Mouse (Mus musculus): ENCODE measurements at regions not wholly inside any gene's neighbourhood (a gene's known extent, or its start where the extent isn't known, plus 50 kb on each side); places are given as distances from the start of the nearest gene placed in this dataset.

DNA sequence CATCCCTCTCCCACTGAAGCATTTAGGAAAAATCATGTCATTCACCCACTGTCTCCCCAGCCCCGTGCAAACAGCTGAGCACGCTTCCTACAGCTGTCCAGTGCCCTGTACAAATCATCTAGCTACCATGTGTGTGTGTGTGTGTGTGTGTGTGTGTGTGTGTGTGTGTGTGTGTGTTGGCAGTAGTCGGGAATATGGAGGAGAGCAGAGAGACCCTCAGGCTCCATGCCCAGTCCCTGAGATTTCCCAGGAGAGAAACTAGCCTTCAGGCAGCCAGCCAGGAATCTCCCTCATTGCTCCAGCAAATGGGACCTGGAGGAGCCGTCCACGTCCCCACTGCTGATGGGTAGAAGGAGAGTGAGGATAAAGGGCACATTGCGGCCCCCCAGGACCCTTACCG lies 117.4 kb upstream of the 4930535I16Rik start:
- TF ChIP-seq TAL1 (IDR thresholded peaks at IDR 0.05; ENCODE audit: low read length), result no peak
- TF ChIP-seq RCOR1 (IDR thresholded peaks at IDR 0.05; ENCODE audit: low read depth, low read length), result no peak
- no peak for TF ChIP-seq MAX (IDR thresholded peaks at IDR 0.05; ENCODE audit: low read length)
- TF ChIP-seq EP300 (IDR thresholded peaks at IDR 0.05; ENCODE audit: low read depth in 1 of 2, low read length in 2 of 2), result no peak
- TF ChIP-seq GATA1 (IDR thresholded peaks at IDR 0.05; ENCODE audit: low read depth, low read length), result no peak
- TF ChIP-seq SIN3A (IDR thresholded peaks at IDR 0.05; ENCODE audit: low read length), result no peak
- TF ChIP-seq CTCF (IDR thresholded peaks at IDR 0.05 in 2 of 3, conservative IDR thresholded peaks at IDR 0.05 in 1 of 3; ENCODE audit: control insufficient read depth in 1 of 3, insufficient read depth in 1 of 3, low read depth in 2 of 3, low read length in 3 of 3, poor library complexity in 1 of 3, severe bottlenecking in 1 of 3), result no peak
- no peak for TF ChIP-seq HCFC1 (IDR thresholded peaks at IDR 0.05; ENCODE audit: low read depth, low read length)
- TF ChIP-seq ZC3H11A (IDR thresholded peaks at IDR 0.05; ENCODE audit: low read depth, low read length), result no peak
- TF ChIP-seq MXI1 (IDR thresholded peaks at IDR 0.05; ENCODE audit: low read depth, low read length), result no peak
- no peak for TF ChIP-seq NELFE (IDR thresholded peaks at IDR 0.05; ENCODE audit: low read depth, low read length)
- TF ChIP-seq CHD2 (IDR thresholded peaks at IDR 0.05; ENCODE audit: low read length), result no peak
- no peak for TF ChIP-seq MAFK (IDR thresholded peaks at IDR 0.05; ENCODE audit: borderline replicate concordance, low read depth, low read length)
